ENCODE assay signal across 28 mouse cellular contexts in the genomic region with DNA sequence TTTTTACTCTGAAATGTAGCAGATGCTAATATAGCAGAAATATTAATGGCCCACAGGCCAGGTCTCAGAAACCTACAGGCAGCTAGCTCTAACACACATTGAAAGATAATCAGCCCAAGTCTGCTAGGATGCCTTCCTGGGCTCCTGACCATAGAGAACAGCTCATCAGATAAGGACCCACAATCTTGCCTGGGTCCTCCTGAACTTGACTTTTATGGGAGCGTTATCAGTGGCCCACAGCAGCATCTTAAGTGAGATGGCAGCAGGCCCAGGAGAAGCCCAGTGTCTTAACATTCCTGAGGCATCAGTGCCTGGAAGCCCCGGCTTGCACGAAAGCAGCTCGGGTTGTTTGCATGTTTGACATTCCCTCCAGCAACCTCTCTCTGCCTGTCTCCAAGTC. TPM values are rescaled to one million over a fixed set of nuclear protein-coding genes. Genes with fewer than 3 reads are reported as not detected.
DNase-seq lines count a peak whose midpoint lies in the region; ATAC-seq lines count a peak whose summit lies in the region.
"Had no signal": no experiment of that assay in that cellular context is flagged by ENCODE, and none has a peak within 500 bp of the region (broad histone marks: within the 10 kb centered on the region; RNA-seq: fewer than 3 reads in every experiment).

No protein-coding gene starts in this region.

- H3K27ac ChIP-seq in heart, embryonic 12.5 days (ENCODE audit: poor library complexity, severe bottlenecking): peak overlapping the region; percentile 16; the same call in 1 of the 2 replicates
- no peak overlapping the region for H3K27ac ChIP-seq in midbrain, embryonic 11.5 days (ENCODE audit: low read depth, low read length)
- H3K27ac ChIP-seq in midbrain, embryonic 16.5 days (ENCODE audit: low read length): no peak overlapping the region
- H3K27ac ChIP-seq: embryonic facial prominence, embryonic 13.5 days; forebrain, embryonic 10.5 days; forebrain, embryonic 13.5 days; heart, embryonic 15.5 days; hindbrain, embryonic 15.5 days had no signal

- H3K36me3 ChIP-seq in heart, embryonic 12.5 days: no peaks in the 10 kb centered on the region
- H3K36me3 ChIP-seq in midbrain, embryonic 11.5 days (ENCODE audit: control insufficient read depth, insufficient read depth, low read length): no peaks in the 10 kb centered on the region
- no peaks in the 10 kb centered on the region for H3K36me3 ChIP-seq in midbrain, embryonic 16.5 days (ENCODE audit: control insufficient read depth, insufficient read depth, low read length)
- H3K36me3 ChIP-seq: embryonic facial prominence, embryonic 13.5 days; forebrain, embryonic 10.5 days; heart, embryonic 15.5 days; hindbrain, embryonic 15.5 days had no signal

- H3K4me2 ChIP-seq in heart, embryonic 12.5 days: no peak overlapping the region
- no peak overlapping the region for H3K4me2 ChIP-seq in midbrain, embryonic 11.5 days
- H3K4me2 ChIP-seq in midbrain, embryonic 16.5 days (ENCODE audit: low read length): no peak overlapping the region
- H3K4me2 ChIP-seq: embryonic facial prominence, embryonic 13.5 days; forebrain, embryonic 13.5 days; heart, embryonic 15.5 days; hindbrain, embryonic 15.5 days had no signal

- DNase-seq in heart, postnatal 4 days: no peak
- peak; percentile 57 for DNase-seq in midbrain, embryonic 11.5 days (ENCODE audit: low spot score, missing footprints)
- peak; percentile 23 for DNase-seq in MN1 (ENCODE audit: low spot score)
- DNase-seq in urinary bladder, postnatal 14 days (ENCODE audit: low spot score): no peak
- DNase-seq: adrenal gland, postnatal 14 days; cerebellum, adult 11 months; cerebellum, adult 2 months; cerebellum, adult 9-11 months; cerebellum, postnatal 25 days; gastrocnemius, postnatal 10 days; gastrocnemius, postnatal 36 days; heart, postnatal 10 days; heart, postnatal 36 days had no signal

- ATAC-seq in heart, embryonic 12.5 days (ENCODE audit: insufficient number of reproducible peaks, low FRiP score): no peak
- no peak for ATAC-seq in midbrain, embryonic 11.5 days (ENCODE audit: low FRiP score)
- no peak for ATAC-seq in midbrain, embryonic 16.5 days
- ATAC-seq: CD4-positive, CD25-positive, alpha-beta regulatory T cell, adult 4 months; forebrain, embryonic 13.5 days; forebrain, embryonic 16.5 days; intestine, postnatal 0 days; Patski had no signal

- no peaks in the 10 kb centered on the region for H3K9me3 ChIP-seq in heart, embryonic 12.5 days (replicated peaks)
- H3K9me3 ChIP-seq in midbrain, embryonic 11.5 days (ENCODE audit: control insufficient read depth, low read length): no peaks in the 10 kb centered on the region
- H3K9me3 ChIP-seq in midbrain, embryonic 16.5 days (replicated peaks; ENCODE audit: control insufficient read depth, low read length, poor library complexity, severe bottlenecking): no peaks in the 10 kb centered on the region
- H3K9me3 ChIP-seq: embryonic facial prominence, embryonic 13.5 days; forebrain, embryonic 10.5 days; forebrain, embryonic 13.5 days; heart, embryonic 15.5 days; hindbrain, embryonic 15.5 days had no signal

- H3K4me3 ChIP-seq in heart, embryonic 12.5 days: no peak overlapping the region
- H3K4me3 ChIP-seq in midbrain, embryonic 11.5 days (ENCODE audit: low read depth, low read length): no peak overlapping the region
- H3K4me3 ChIP-seq in midbrain, embryonic 16.5 days (ENCODE audit: low read depth, low read length): no peak overlapping the region
- H3K4me3 ChIP-seq: embryonic facial prominence, embryonic 13.5 days; forebrain, embryonic 10.5 days; forebrain, embryonic 13.5 days; heart, embryonic 15.5 days; hindbrain, embryonic 15.5 days had no signal

- WGBS in heart, embryonic 12.5 days: 23% methylated on average over 4 of the region's 4 CpGs
- WGBS in midbrain, embryonic 11.5 days: 63% methylated on average over 4 of the region's 4 CpGs
- WGBS in midbrain, embryonic 16.5 days: 48% methylated on average over 4 of the region's 4 CpGs

- no peak overlapping the region for H3K9ac ChIP-seq in heart, embryonic 12.5 days
- H3K9ac ChIP-seq in midbrain, embryonic 11.5 days (ENCODE audit: low read length): no peak overlapping the region
- H3K9ac ChIP-seq in midbrain, embryonic 16.5 days (ENCODE audit: low read depth, low read length): no peak overlapping the region
- H3K9ac ChIP-seq: embryonic facial prominence, embryonic 13.5 days; forebrain, embryonic 13.5 days; heart, embryonic 15.5 days; hindbrain, embryonic 15.5 days had no signal

- H3K4me1 ChIP-seq in heart, embryonic 12.5 days (replicated peaks): 0 out of 2 replicates have a peak, but pooled peaks cover 11% of the 10 kb centered on the region
- H3K4me1 ChIP-seq in midbrain, embryonic 11.5 days (ENCODE audit: control insufficient read depth, insufficient read depth, low read length): no peaks in the 10 kb centered on the region
- peaks cover 4% of the 10 kb centered on the region; the same call in 1 of the 2 replicates for H3K4me1 ChIP-seq in midbrain, embryonic 16.5 days (ENCODE audit: control insufficient read depth, insufficient read depth, low read length)
- H3K4me1 ChIP-seq: heart, embryonic 15.5 days; hindbrain, embryonic 15.5 days had no signal

- no peaks in the 10 kb centered on the region for H3K27me3 ChIP-seq in heart, embryonic 12.5 days (replicated peaks)
- no peaks in the 10 kb centered on the region for H3K27me3 ChIP-seq in midbrain, embryonic 11.5 days (ENCODE audit: control insufficient read depth, insufficient read depth, low read length)
- H3K27me3 ChIP-seq in midbrain, embryonic 16.5 days (ENCODE audit: control insufficient read depth, insufficient read depth, low read depth, low read length): no peaks in the 10 kb centered on the region
- H3K27me3 ChIP-seq: embryonic facial prominence, embryonic 13.5 days; forebrain, embryonic 13.5 days; heart, embryonic 15.5 days; hindbrain, embryonic 15.5 days had no signal

RNA-seq across cellular contexts. Expression of gene Alk, which starts 35.7 kb away (rescaled TPM):
- 0.43 and 0.50 TPM in 2 replicates for polyA plus RNA-seq in heart, embryonic 12.5 days (2016; fragmentation: Nextera tagmentation; extraction: Ambion mirVana)
- total RNA-seq in heart, postnatal 4 days (2021): under 1 TPM; 0.07 to 0.19 TPM
- polyA plus RNA-seq in midbrain, embryonic 11.5 days (2014; fragmentation: Nextera tagmentation; extraction: Ambion mirVana): 0.18 TPM in 2 replicates
- 7.6 and 7.8 TPM in 2 replicates for polyA plus RNA-seq in midbrain, embryonic 16.5 days (2015; fragmentation: Nextera tagmentation; extraction: Ambion mirVana)
- total RNA-seq: adrenal gland, postnatal 14 days; common myeloid progenitor, adult 5-6 weeks; gastrocnemius, adult 18-20 months; granulocyte monocyte progenitor cell, adult 5-6 weeks; heart, postnatal 10 days; heart, postnatal 36 days had no signal
- polyA plus RNA-seq: C2C12 had no signal

Comparison
In these comparisons a context has a peak if more than half of its experiments do, and no peak if none do; other contexts are left out.
1. DNase-seq: peak in midbrain, embryonic 11.5 days (single experiment) and MN1 (single experiment); none in heart, postnatal 4 days (single experiment) and urinary bladder, postnatal 14 days (single experiment).